Mouse (Mus musculus) spleen, postnatal 4 days (tissue): ENCODE results near the gene Acrbp.
"Not testable (repeated sequence)": the region's sequence is repeated elsewhere in the genome, so short reads cannot be mapped to it uniquely, and the experiment has no call there.

ENCODE experiments used
- DNase-seq, 2 experiments: peaks; one replicate each; pipeline ENCODE4 v3.0.0; 2022; ENCODE audit warnings: low spot score in 2 of 2

Gene Acrbp

GRCm38 (mm10) chr6:125049678-125050077 lies at the start of gene Acrbp:
TSS of gene Acrbp (plus strand) at chr6:125049689.
- DNase-seq, result no peak

- DNase-seq, result no peak
These were observed 45.8 kb upstream of the Acrbp start for GRCm38 (mm10) chr6:125003706-125004105.

GRCm38 (mm10) chr6:125005086-125005485 lies 44.4 kb upstream of the Acrbp start:
- no peak for DNase-seq

- no peak for DNase-seq
These were observed 41.4 kb upstream of the Acrbp start for GRCm38 (mm10) chr6:125008060-125008459.

- DNase-seq, result peak; percentile 92 to 94
These were observed 40.8 kb upstream of the Acrbp start for GRCm38 (mm10) chr6:125008586-125009128.

GRCm38 (mm10) chr6:125009129-125009180 lies 40.5 kb upstream of the Acrbp start, which contains the start of gene Zfp384:
TSS of gene Zfp384 (plus strand) at chr6:125009145.
- no peak for DNase-seq

GRCm38 (mm10) chr6:125009181-125010073 lies 40.1 kb upstream of the Acrbp start:
- DNase-seq, result peak; percentile 73 to 86

- DNase-seq, result peak in 1 of 2 experiments; percentile 54
These were observed 31.8 kb upstream of the Acrbp start for GRCm38 (mm10) chr6:125017682-125018081.

- peak; percentile 64 to 91 for DNase-seq
These were observed 19.0 kb upstream of the Acrbp start for GRCm38 (mm10) chr6:125030532-125030931.

- no peak for DNase-seq
These were observed 17.9 kb upstream of the Acrbp start for GRCm38 (mm10) chr6:125031604-125032003.

- DNase-seq, result no peak
These were observed 10.8 kb upstream of the Acrbp start for GRCm38 (mm10) chr6:125038666-125039065.

- DNase-seq, result no peak
These were observed 10.4 kb upstream of the Acrbp start for GRCm38 (mm10) chr6:125039131-125039530.

GRCm38 (mm10) chr6:125039533-125040153 lies 9.8 kb upstream of the Acrbp start, which contains the start of gene Ing4:
TSS of gene Ing4 (plus strand) at chr6:125039760.
- DNase-seq, result peak; percentile 81 to 87

GRCm38 (mm10) chr6:125040221-125040620 lies 9.3 kb upstream of the Acrbp start:
- DNase-seq, result no peak

GRCm38 (mm10) chr6:125041047-125041446 lies 8.4 kb upstream of the Acrbp start:
- DNase-seq, result no peak

GRCm38 (mm10) chr6:125042081-125042480 lies 7.4 kb upstream of the Acrbp start:
- DNase-seq, result no peak

- DNase-seq, result peak; percentile 76 to 90
These were observed 2.8 kb upstream of the Acrbp start for GRCm38 (mm10) chr6:125046691-125047090.

GRCm38 (mm10) chr6:125051237-125051636 lies 1.7 kb downstream of the Acrbp start:
- no peak for DNase-seq

GRCm38 (mm10) chr6:125061493-125061892 lies 12.0 kb downstream of the Acrbp start:
- no peak for DNase-seq

- DNase-seq, result no peak
These were observed 13.0 kb downstream of the Acrbp start for GRCm38 (mm10) chr6:125062511-125062910.

GRCm38 (mm10) chr6:125063906-125064305 lies 14.4 kb downstream of the Acrbp start:
- no peak for DNase-seq

- DNase-seq, result not testable (repeated sequence)
These were observed 15.7 kb downstream of the Acrbp start for GRCm38 (mm10) chr6:125065223-125065622.

- no peak for DNase-seq
These were observed 18.1 kb downstream of the Acrbp start, which contains the start of gene Lpar5 for GRCm38 (mm10) chr6:125067571-125067995. TSS of gene Lpar5 (plus strand) at chr6:125067920.
